Mouse (Mus musculus): ENCODE data around the gene Grik3. TPM values are rescaled to one million over a fixed set of nuclear protein-coding genes. Genes with fewer than 3 reads are reported as not detected.
"Not testable (repeated sequence)": the region's sequence is repeated elsewhere in the genome, so short reads cannot be mapped to it uniquely, and the experiment has no call there.

Gene Grik3
- polyA plus RNA-seq, 1 experiment from 2014 or later, result 0.41 TPM

GRCm38 (mm10) chr4:125604494-125604893 lies 114.0 kb downstream of the Grik3 start:
- WGBS, result 55% methylated on average over 7 of the region's 7 CpGs
- H3K36me3 ChIP-seq (ENCODE audit: control insufficient read depth, insufficient read depth, low read length), result no peaks in the 10 kb centered on the region
- H3K9ac ChIP-seq (ENCODE audit: low read length), result no peak overlapping the region
- no peak overlapping the region for H3K27ac ChIP-seq (ENCODE audit: low read length)
- no peaks in the 10 kb centered on the region for H3K27me3 ChIP-seq (ENCODE audit: control insufficient read depth, insufficient read depth, low read length)
- H3K9me3 ChIP-seq (replicated peaks; ENCODE audit: control insufficient read depth, low read length), result no peaks in the 10 kb centered on the region
- no peak overlapping the region for H3K4me3 ChIP-seq (replicated peaks; ENCODE audit: low read length)
- H3K4me2 ChIP-seq (ENCODE audit: low read depth, low read length), result no peak overlapping the region
- ATAC-seq (ENCODE audit: insufficient read depth, low FRiP score), result no peak
- H3K4me1 ChIP-seq (ENCODE audit: control insufficient read depth, insufficient read depth, low read length), result no peaks in the 10 kb centered on the region

GRCm38 (mm10) chr4:125606147-125606546 lies 115.6 kb downstream of the Grik3 start:
- 76% methylated on average over 6 of the region's 6 CpGs for WGBS
- Histone ChIP-seq H3K9me3 (replicated peaks; ENCODE audit: control insufficient read depth, low read length) (no peaks in the 10 kb centered on the region), H3K27ac (ENCODE audit: low read length) (no peak overlapping the region), H3K9ac (ENCODE audit: low read length) (no peak overlapping the region), H3K27me3 (ENCODE audit: control insufficient read depth, insufficient read depth, low read length) (no peaks in the 10 kb centered on the region), H3K4me2 (ENCODE audit: low read depth, low read length) (no peak overlapping the region), H3K4me1 (ENCODE audit: control insufficient read depth, insufficient read depth, low read length) (no peaks in the 10 kb centered on the region), H3K4me3 (replicated peaks; ENCODE audit: low read length) (no peak overlapping the region), H3K36me3 (ENCODE audit: control insufficient read depth, insufficient read depth, low read length) (no peaks in the 10 kb centered on the region)
- no peak for ATAC-seq (ENCODE audit: insufficient read depth, low FRiP score)

GRCm38 (mm10) chr4:125607397-125608042 lies 117.0 kb downstream of the Grik3 start:
- Histone ChIP-seq H3K27me3 (ENCODE audit: control insufficient read depth, insufficient read depth, low read length) (no peaks in the 10 kb centered on the region), H3K4me3 (replicated peaks; ENCODE audit: low read length) (no peak overlapping the region), H3K36me3 (ENCODE audit: control insufficient read depth, insufficient read depth, low read length) (no peaks in the 10 kb centered on the region), H3K27ac (ENCODE audit: low read length) (no peak overlapping the region), H3K9me3 (replicated peaks; ENCODE audit: control insufficient read depth, low read length) (no peaks in the 10 kb centered on the region), H3K4me2 (ENCODE audit: low read depth, low read length) (no peak overlapping the region), H3K9ac (ENCODE audit: low read length) (no peak overlapping the region), H3K4me1 (ENCODE audit: control insufficient read depth, insufficient read depth, low read length) (no peaks in the 10 kb centered on the region)
- no peak for ATAC-seq (ENCODE audit: insufficient read depth, low FRiP score)
- WGBS, result 44% methylated on average over 10 of the region's 10 CpGs

GRCm38 (mm10) chr4:125608896-125609295 lies 118.4 kb downstream of the Grik3 start:
- 50% methylated on average over 3 of the region's 4 CpGs for WGBS
- not testable (repeated sequence) for H3K36me3 ChIP-seq (ENCODE audit: control insufficient read depth, insufficient read depth, low read length); H3K4me3 ChIP-seq (replicated peaks; ENCODE audit: low read length); H3K9me3 ChIP-seq (replicated peaks; ENCODE audit: control insufficient read depth, low read length); H3K4me1 ChIP-seq (ENCODE audit: control insufficient read depth, insufficient read depth, low read length); H3K9ac ChIP-seq (ENCODE audit: low read length); H3K4me2 ChIP-seq (ENCODE audit: low read depth, low read length); ATAC-seq (ENCODE audit: insufficient read depth, low FRiP score); H3K27me3 ChIP-seq (ENCODE audit: control insufficient read depth, insufficient read depth, low read length); H3K27ac ChIP-seq (ENCODE audit: low read length)

- 67% methylated on average over 21 of the region's 21 CpGs for WGBS
- Histone ChIP-seq H3K4me3 (replicated peaks; ENCODE audit: low read length) (no peak overlapping the region), H3K9ac (ENCODE audit: low read length) (no peak overlapping the region), H3K36me3 (ENCODE audit: control insufficient read depth, insufficient read depth, low read length) (no peaks in the 10 kb centered on the region), H3K9me3 (replicated peaks; ENCODE audit: control insufficient read depth, low read length) (no peaks in the 10 kb centered on the region), H3K27me3 (ENCODE audit: control insufficient read depth, insufficient read depth, low read length) (no peaks in the 10 kb centered on the region), H3K27ac (ENCODE audit: low read length) (no peak overlapping the region), H3K4me1 (ENCODE audit: control insufficient read depth, insufficient read depth, low read length) (no peaks in the 10 kb centered on the region), H3K4me2 (ENCODE audit: low read depth, low read length) (no peak overlapping the region)
- ATAC-seq (ENCODE audit: insufficient read depth, low FRiP score), result no peak
Observed at GRCm38 (mm10) chr4:125609320-125610306, 119.1 kb downstream of the Grik3 start.

- no peaks in the 10 kb centered on the region for H3K9me3 ChIP-seq (replicated peaks; ENCODE audit: control insufficient read depth, low read length)
- no peak overlapping the region for H3K4me3 ChIP-seq (replicated peaks; ENCODE audit: low read length)
- WGBS, result 75% methylated on average over 14 of the region's 14 CpGs
- ATAC-seq (ENCODE audit: insufficient read depth, low FRiP score), result no peak
- no peaks in the 10 kb centered on the region for H3K36me3 ChIP-seq (ENCODE audit: control insufficient read depth, insufficient read depth, low read length)
- H3K9ac ChIP-seq (ENCODE audit: low read length), result no peak overlapping the region
- H3K4me2 ChIP-seq (ENCODE audit: low read depth, low read length), result no peak overlapping the region
- no peak overlapping the region for H3K27ac ChIP-seq (ENCODE audit: low read length)
- H3K27me3 ChIP-seq (ENCODE audit: control insufficient read depth, insufficient read depth, low read length), result peaks cover 4% of the 10 kb centered on the region; the same call in 1 of the 2 replicates
- no peaks in the 10 kb centered on the region for H3K4me1 ChIP-seq (ENCODE audit: control insufficient read depth, insufficient read depth, low read length)
Observed at GRCm38 (mm10) chr4:125617851-125618250, 127.4 kb downstream of the Grik3 start.

GRCm38 (mm10) chr4:125618524-125619320 lies 128.2 kb downstream of the Grik3 start:
- no peak for ATAC-seq (ENCODE audit: insufficient read depth, low FRiP score)
- Histone ChIP-seq H3K27me3 (ENCODE audit: control insufficient read depth, insufficient read depth, low read length) (peaks cover 4% of the 10 kb centered on the region; the same call in 1 of the 2 replicates), H3K4me1 (ENCODE audit: control insufficient read depth, insufficient read depth, low read length) (no peaks in the 10 kb centered on the region), H3K36me3 (ENCODE audit: control insufficient read depth, insufficient read depth, low read length) (no peaks in the 10 kb centered on the region), H3K4me2 (ENCODE audit: low read depth, low read length) (no peak overlapping the region), H3K27ac (ENCODE audit: low read length) (no peak overlapping the region), H3K4me3 (replicated peaks; ENCODE audit: low read length) (no peak overlapping the region), H3K9ac (ENCODE audit: low read length) (no peak overlapping the region), H3K9me3 (replicated peaks; ENCODE audit: control insufficient read depth, low read length) (no peaks in the 10 kb centered on the region)
- WGBS, result 80% methylated on average over 8 of the region's 8 CpGs

- Histone ChIP-seq H3K9me3 (replicated peaks; ENCODE audit: control insufficient read depth, low read length) (no peaks in the 10 kb centered on the region), H3K27ac (ENCODE audit: low read length) (no peak overlapping the region), H3K27me3 (ENCODE audit: control insufficient read depth, insufficient read depth, low read length) (peaks cover 2% of the 10 kb centered on the region; the same call in 1 of the 2 replicates), H3K4me2 (ENCODE audit: low read depth, low read length) (no peak overlapping the region), H3K4me1 (ENCODE audit: control insufficient read depth, insufficient read depth, low read length) (no peaks in the 10 kb centered on the region), H3K36me3 (ENCODE audit: control insufficient read depth, insufficient read depth, low read length) (no peaks in the 10 kb centered on the region), H3K4me3 (replicated peaks; ENCODE audit: low read length) (no peak overlapping the region), H3K9ac (ENCODE audit: low read length) (no peak overlapping the region)
- ATAC-seq (ENCODE audit: insufficient read depth, low FRiP score), result no peak
- 89% methylated on average over 9 of the region's 9 CpGs for WGBS
Observed at GRCm38 (mm10) chr4:125624885-125625678, 134.6 kb downstream of the Grik3 start.

Data from stomach, embryonic 16.5 days (tissue).